Mouse (Mus musculus): ENCODE measurements around the gene Bfsp2.

DNA sequence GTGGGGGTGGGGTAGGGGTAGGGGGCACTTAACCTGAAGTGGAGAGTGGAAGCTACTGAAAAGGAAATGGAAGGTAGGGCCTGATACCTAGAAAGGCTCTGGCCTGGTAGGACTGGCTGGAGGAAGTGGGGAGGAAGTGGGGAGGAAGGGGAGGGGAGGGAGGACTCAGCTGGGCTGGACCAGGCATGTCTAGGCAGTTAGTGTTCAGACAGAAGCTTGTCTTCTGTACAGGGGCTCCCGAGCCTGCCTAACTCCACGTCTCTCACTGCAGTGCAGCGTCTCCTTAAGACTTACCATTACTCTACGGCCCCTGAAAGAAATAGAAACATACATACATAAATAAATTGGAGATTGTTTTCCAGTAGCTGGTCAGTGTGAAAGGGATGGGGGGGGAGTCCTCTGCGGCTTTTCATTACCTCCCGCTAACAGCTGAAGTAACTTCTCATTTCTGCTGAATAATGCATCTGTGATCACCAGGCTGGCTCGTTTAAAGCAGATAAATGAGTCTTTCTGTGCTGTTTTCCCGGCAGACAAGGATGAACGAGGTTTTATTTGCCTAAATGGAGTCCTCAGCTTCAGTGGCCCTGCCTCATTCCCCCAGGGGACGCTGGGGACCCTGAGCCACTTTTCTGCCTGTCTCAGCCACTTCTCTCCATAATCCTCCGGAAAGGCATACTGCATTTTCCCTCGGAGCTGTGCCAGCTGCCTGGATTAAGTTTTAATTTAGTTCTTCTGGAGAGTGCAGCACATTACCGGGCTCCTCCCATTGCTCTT lies 6.1 kb downstream of the Bfsp2 start:
- TF ChIP-seq CTCF (IDR thresholded peaks at IDR 0.05; ENCODE audit: low read depth, low read length), result no peak
- no peak for TF ChIP-seq POLR2A (IDR thresholded peaks at IDR 0.05; ENCODE audit: extremely low read depth, insufficient read depth, low read length)
